Mouse (Mus musculus) CD4-positive, CD25-positive, alpha-beta regulatory T cell, adult 9 weeks (primary cell): ENCODE data around the gene Sytl4. TPM values are rescaled to one million over a fixed set of nuclear protein-coding genes. Genes with fewer than 3 reads are reported as not detected.

Experiments used
- polyA plus RNA-seq: library from polyadenylated mRNA; unstranded; fragments of 100-300 nt; shearing (Covaris generic); gene quantifications from one replicate; pipeline ENCODE4 v1.2.1, GENCODE M21; 2017

Sytl4 gene
- 0.27 TPM for polyA plus RNA-seq

DNA sequence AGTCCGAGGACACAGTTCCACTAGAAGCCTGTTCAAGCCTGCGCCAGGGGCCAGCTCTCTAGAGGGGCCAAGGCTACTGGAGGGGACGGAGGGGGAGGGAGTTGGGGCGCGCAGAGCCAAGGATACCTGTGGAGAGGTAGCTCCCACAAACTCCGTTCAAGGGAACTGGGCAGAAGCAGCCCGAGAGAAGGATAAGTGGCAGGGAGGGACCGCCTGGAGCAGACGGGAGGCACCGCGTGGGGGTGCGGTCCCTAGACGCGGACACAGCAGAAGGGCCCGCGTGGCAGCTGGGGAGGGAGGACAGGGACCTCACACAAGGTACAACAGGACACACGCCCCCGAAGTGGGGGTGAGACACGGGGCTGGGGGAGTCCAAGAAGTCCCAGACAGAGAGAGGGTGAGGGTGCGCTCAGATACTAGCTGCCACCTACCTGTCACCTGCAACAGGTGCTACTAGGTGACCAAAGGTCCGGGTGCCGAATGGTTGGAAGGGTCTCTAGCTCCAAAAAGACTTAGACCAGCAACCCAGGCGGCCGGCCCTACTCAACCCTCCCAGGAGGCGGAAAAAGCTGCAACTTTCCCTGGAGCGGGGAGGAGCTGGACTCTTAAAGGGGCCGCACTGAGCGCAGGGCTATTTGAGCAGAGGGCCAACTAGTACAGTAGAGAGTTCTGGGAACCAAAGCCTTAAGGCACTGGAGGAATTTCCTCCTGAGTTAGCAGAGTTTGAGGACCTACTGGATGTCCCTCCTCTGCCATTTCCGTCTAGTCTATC, at the start of gene Sytl4:
Sytl4 (minus strand) TSS at position 582 of the 772 bp plus-strand sequence.

DNA sequence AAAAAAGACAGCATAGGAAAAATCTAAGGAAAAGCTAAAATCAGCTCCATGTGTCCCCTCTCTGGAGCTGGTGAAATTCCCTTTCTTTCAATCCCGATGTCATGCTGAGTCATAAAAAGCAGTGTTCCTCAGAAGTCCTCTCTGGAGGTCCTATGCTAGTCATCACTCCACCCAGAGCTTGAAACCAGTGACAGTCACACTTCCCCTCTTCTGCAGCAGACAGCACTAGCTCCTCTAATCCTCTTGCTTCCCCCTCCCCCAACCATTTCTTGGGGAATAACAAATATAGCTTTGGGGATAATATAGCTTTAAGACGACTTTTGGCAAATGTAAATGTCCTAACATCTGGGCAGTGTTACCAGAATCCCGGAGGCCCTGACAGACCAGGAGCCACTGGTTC, 73.4 kb downstream of the Sytl4 start, which contains the start of gene Srpx2:
Srpx2 (plus strand) TSS at position 166 of the 400 bp plus-strand sequence.

DNA sequence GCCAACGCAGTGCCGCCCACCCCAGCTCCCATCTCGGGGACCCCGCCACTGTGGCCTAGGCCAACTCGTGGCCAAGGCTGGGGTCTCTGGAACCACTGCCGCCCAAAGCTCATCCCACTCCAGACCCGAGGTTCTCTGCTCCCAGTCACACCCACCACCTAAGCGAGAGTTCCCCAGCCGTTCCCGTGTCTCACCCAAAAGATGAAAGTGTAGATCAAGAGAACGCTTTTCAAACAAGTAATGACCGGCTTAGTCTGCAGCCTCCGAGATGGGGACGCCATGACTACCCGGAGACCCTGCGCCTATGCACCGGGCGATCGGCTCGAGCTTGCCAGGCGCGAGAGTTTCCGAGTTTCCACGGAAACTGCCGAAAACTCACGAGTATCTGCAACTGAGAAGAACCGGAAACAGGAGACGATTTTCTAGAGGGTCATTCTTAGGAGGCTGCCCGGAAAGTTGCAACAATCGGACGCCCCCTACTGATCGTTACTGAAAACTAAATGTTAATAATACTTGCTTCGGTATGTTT, 83.5 kb downstream of the Sytl4 start, which contains the start of gene Tspan6:
Tspan6 (minus strand) TSS at position 416 of the 529 bp plus-strand sequence.

Other genes starting within 250 kb of the Sytl4 start
- gene Tnmd, start 130.8 kb downstream of the Sytl4 start, polyA plus RNA-seq, result not detected
- 7.0 TPM for gene Tspan6, start 83.4 kb downstream of the Sytl4 start, polyA plus RNA-seq
- gene Srpx2, start 73.4 kb downstream of the Sytl4 start, polyA plus RNA-seq, result not detected
- gene Cstf2, start 77.4 kb upstream of the Sytl4 start, polyA plus RNA-seq, result 62.1 TPM
- 8.5 TPM for gene Xkrx, start 180.3 kb upstream of the Sytl4 start, polyA plus RNA-seq
- not detected for gene Arl13a, start 205.7 kb upstream of the Sytl4 start, polyA plus RNA-seq
- gene Nox1, start 240.1 kb upstream of the Sytl4 start, polyA plus RNA-seq, result 1.8 TPM